Mouse (Mus musculus): ENCODE results near the gene Map10. TPM values are rescaled to one million over a fixed set of nuclear protein-coding genes. Genes with fewer than 3 reads are reported as not detected.

Gene Map10
- total and polyA plus RNA-seq, 3 experiments = 1.3 to 6.7 (median 2.3) TPM

- TF ChIP-seq MAFK (IDR thresholded peaks at IDR 0.05; ENCODE audit: insufficient replicate concordance, low read length) = peak; percentile 62; the same call in 1 of the 2 replicates
- no peak for TF ChIP-seq CTCF (conservative IDR thresholded peaks at IDR 0.05 in 1 of 2, IDR thresholded peaks at IDR 0.05 in 1 of 2; ENCODE audit: low read depth in 2 of 2, low read length in 2 of 2)
- Histone ChIP-seq H3K4me1 (ENCODE audit: control insufficient read depth in 1 of 2, insufficient read depth in 2 of 2) (peaks cover 0 to 7% of the 10 kb centered on the region in 2 experiments; a peak in 3 of 4 replicates), H3K4me3 (replicated peaks in 1 of 3; ENCODE audit: low read depth in 2 of 3, low read length in 2 of 3, poor library complexity in 1 of 3) (no peak overlapping the region), H3K4me2 (ENCODE audit: insufficient read depth, low read depth, poor library complexity, severe bottlenecking) (no peak overlapping the region), H3K9me3 (replicated peaks; ENCODE audit: low read length) (no peaks in the 10 kb centered on the region), H3K36me3 (replicated peaks in 1 of 2; ENCODE audit: control insufficient read depth in 1 of 2, insufficient read depth in 1 of 2, low read length in 1 of 2) (peaks cover 0 to 2% of the 10 kb centered on the region in 2 experiments), H3K9ac (ENCODE audit: insufficient read depth, low read depth) (no peak overlapping the region), H3K27ac (ENCODE audit: insufficient read depth, low read depth) (no peak overlapping the region), H3K79me2 (replicated peaks; ENCODE audit: control insufficient read depth, extremely low read depth, insufficient read depth, poor library complexity, severe bottlenecking) (no peaks in the 10 kb centered on the region), H3K27me3 (replicated peaks) (peaks cover 5% of the 10 kb centered on the region)
- in situ Hi-C loops (cut with MboI; ENCODE audit: low pct_ligation_motif_present, low pct_unique_long_range_greater_than_20kb, low sequenced_read_pairs) = no loop called here
- dilution Hi-C loops (cut with MboI; ENCODE audit: extremely low pct_ligation_motif_present, extremely low pct_unique_long_range_greater_than_20kb, low sequenced_read_pairs) = no loop called here
- no peak for DNase-seq (ENCODE audit: extremely low read depth)
Observed at GRCm38 (mm10) chr8:125661958-125662668, 7.5 kb upstream of the Map10 start.

- Histone ChIP-seq H3K79me2 (replicated peaks; ENCODE audit: control insufficient read depth, extremely low read depth, insufficient read depth, poor library complexity, severe bottlenecking) (no peaks in the 10 kb centered on the region), H3K4me2 (ENCODE audit: insufficient read depth, low read depth, poor library complexity, severe bottlenecking) (no peak overlapping the region), H3K9ac (ENCODE audit: insufficient read depth, low read depth) (no peak overlapping the region), H3K4me3 (replicated peaks in 1 of 3; ENCODE audit: low read depth in 2 of 3, low read length in 2 of 3, poor library complexity in 1 of 3) (no peak overlapping the region), H3K9me3 (replicated peaks; ENCODE audit: low read length) (no peaks in the 10 kb centered on the region), H3K36me3 (replicated peaks in 1 of 2; ENCODE audit: control insufficient read depth in 1 of 2, insufficient read depth in 1 of 2, low read length in 1 of 2) (peaks cover 0 to 2% of the 10 kb centered on the region in 2 experiments), H3K27me3 (replicated peaks) (peaks cover 3% of the 10 kb centered on the region), H3K4me1 (ENCODE audit: control insufficient read depth in 1 of 2, insufficient read depth in 2 of 2) (peaks cover 0 to 7% of the 10 kb centered on the region in 2 experiments; a peak in 3 of 4 replicates), H3K27ac (ENCODE audit: insufficient read depth, low read depth) (no peak overlapping the region)
- TF ChIP-seq TCF12 (IDR thresholded peaks at IDR 0.05; ENCODE audit: low read depth, low read length) (no peak), TBP (conservative IDR thresholded peaks at IDR 0.05; ENCODE audit: low read depth, low read length) (no peak), ZKSCAN1 (IDR thresholded peaks at IDR 0.05; ENCODE audit: borderline replicate concordance, low read depth, low read length) (no peak), ZNF384 (IDR thresholded peaks at IDR 0.05; ENCODE audit: low read depth, low read length) (no peak)
- in situ Hi-C loops (cut with MboI; ENCODE audit: low pct_ligation_motif_present, low pct_unique_long_range_greater_than_20kb, low sequenced_read_pairs) (no loop called here), dilution Hi-C loops (cut with MboI; ENCODE audit: extremely low pct_ligation_motif_present, extremely low pct_unique_long_range_greater_than_20kb, low sequenced_read_pairs) (no loop called here)
- DNase-seq (ENCODE audit: extremely low read depth) = no peak
Observed at GRCm38 (mm10) chr8:125662669-125663048, 7.0 kb upstream of the Map10 start.

GRCm38 (mm10) chr8:125665183-125665875 lies 4.3 kb upstream of the Map10 start:
- H3K4me2 ChIP-seq (ENCODE audit: insufficient read depth, low read depth, poor library complexity, severe bottlenecking) = no peak overlapping the region
- dilution Hi-C loops (cut with MboI; ENCODE audit: extremely low pct_ligation_motif_present, extremely low pct_unique_long_range_greater_than_20kb, low sequenced_read_pairs) (no loop called here), in situ Hi-C loops (cut with MboI; ENCODE audit: low pct_ligation_motif_present, low pct_unique_long_range_greater_than_20kb, low sequenced_read_pairs) (no loop called here)
- no peak overlapping the region for H3K9ac ChIP-seq (ENCODE audit: insufficient read depth, low read depth)
- peaks cover 0 to 1% of the 10 kb centered on the region in 2 experiments for H3K36me3 ChIP-seq (replicated peaks in 1 of 2; ENCODE audit: control insufficient read depth in 1 of 2, insufficient read depth in 1 of 2, low read length in 1 of 2)
- no peak overlapping the region for H3K27ac ChIP-seq (ENCODE audit: insufficient read depth, low read depth)
- no peaks in the 10 kb centered on the region for H3K27me3 ChIP-seq (replicated peaks)
- peaks cover 7 to 9% of the 10 kb centered on the region in 2 experiments for H3K4me1 ChIP-seq (ENCODE audit: control insufficient read depth in 1 of 2, insufficient read depth in 2 of 2)
- DNase-seq (ENCODE audit: extremely low read depth) = no peak
- no peaks in the 10 kb centered on the region for H3K79me2 ChIP-seq (replicated peaks; ENCODE audit: control insufficient read depth, extremely low read depth, insufficient read depth, poor library complexity, severe bottlenecking)
- TF ChIP-seq ZKSCAN1 (IDR thresholded peaks at IDR 0.05; ENCODE audit: borderline replicate concordance, low read depth, low read length) (no peak), PAX5 (IDR thresholded peaks at IDR 0.05; ENCODE audit: low read length) (no peak), USF2 (conservative IDR thresholded peaks at IDR 0.05; ENCODE audit: low read depth, low read length) (no peak), IRF4 (IDR thresholded peaks at IDR 0.05; ENCODE audit: low read depth, low read length) (no peak), MAX (IDR thresholded peaks at IDR 0.05; ENCODE audit: low read length) (no peak), POLR2A (IDR thresholded peaks at IDR 0.05; ENCODE audit: low read depth, low read length) (no peak), CHD1 (IDR thresholded peaks at IDR 0.05; ENCODE audit: low read depth, low read length) (no peak), ZNF384 (IDR thresholded peaks at IDR 0.05; ENCODE audit: low read depth, low read length) (no peak; the same call in 1 of the 2 replicates), RCOR1 (conservative IDR thresholded peaks at IDR 0.05; ENCODE audit: low read depth, low read length) (no peak), EP300 (IDR thresholded peaks at IDR 0.05; ENCODE audit: low read length) (no peak)
- H3K4me3 ChIP-seq (replicated peaks in 1 of 3; ENCODE audit: low read depth in 2 of 3, low read length in 2 of 3, poor library complexity in 1 of 3) = no peak overlapping the region
- peaks cover 8% of the 10 kb centered on the region for H3K9me3 ChIP-seq (replicated peaks; ENCODE audit: low read length)

Measured in CH12.LX (cell line).